Mouse (Mus musculus) ES-Bruce4 (cell line): Measurements from ENCODE around the gene Atp2a2.

ENCODE experiments used
- CTCF ChIP-seq: IDR thresholded peaks from one replicate; pipeline ENCODE4 v1.8.1; 2011; ENCODE audit warnings: low read depth, low read length
- EP300 ChIP-seq: IDR thresholded peaks from 2 replicates; pipeline ENCODE4 v1.6.1; 2011; ENCODE audit warnings: low read depth, low read length; ENCODE audit not compliant: insufficient read depth
- POLR2A ChIP-seq: IDR thresholded peaks from one replicate; pipeline ENCODE4 v1.8.1; 2011; ENCODE audit warnings: low read length; ENCODE audit not compliant: insufficient read depth

GRCm38 (mm10) chr5:122505554-122505953, 3.5 kb upstream of the Atp2a2 start:
- TF ChIP-seq CTCF (no peak), POLR2A (no peak), EP300 (no peak)
